Mouse (Mus musculus) forebrain, embryonic 14.5 days (tissue): Measurements from ENCODE around the gene C2cd2l. TPM values are rescaled to one million over a fixed set of nuclear protein-coding genes. Genes with fewer than 3 reads are reported as not detected.
"Not testable (repeated sequence)": the region's sequence is repeated elsewhere in the genome, so short reads cannot be mapped to it uniquely, and the experiment has no call there.

Experiments used
- ATAC-seq: fragments of 200-750 bp; cut with Nextera tagmentation; 2 replicates; pipeline ENCODE4 v1.8.0; 2017; ENCODE audit warnings: mild to moderate bottlenecking, moderate library complexity
- DNase-seq: peaks from one replicate; pipeline ENCODE4 v3.0.0-alpha.2; 2015; ENCODE audit warnings: low spot score
- H3K27ac ChIP-seq: fragments of 300-500 bp; sonication (generic); 2 replicates; pipeline ENCODE4 v1.5.1; 2014; ENCODE audit warnings: low read depth, mild to moderate bottlenecking, control low read depth, low read length, moderate library complexity
- H3K27me3 ChIP-seq: fragments of 300-500 bp; sonication (generic); replicated peaks from 2 replicates; pipeline ENCODE4 v1.6.1; 2014; ENCODE audit warnings: low read length, control low read depth, mixed read lengths; ENCODE audit not compliant: control insufficient read depth, insufficient read depth
- H3K36me3 ChIP-seq: fragments of 300-500 bp; sonication (generic); 2 replicates; pipeline ENCODE4 v1.6.1; 2014; ENCODE audit warnings: low read length, control low read depth; ENCODE audit not compliant: control insufficient read depth, insufficient read depth
- H3K4me1 ChIP-seq: fragments of 300-500 bp; sonication (generic); 2 replicates; pipeline ENCODE4 v1.6.1; 2014; ENCODE audit warnings: antibody characterized with exemption, low read length, control low read depth; ENCODE audit not compliant: control insufficient read depth, insufficient read depth
- H3K4me2 ChIP-seq: fragments of 300-500 bp; sonication (generic); 2 replicates; pipeline ENCODE4 v1.6.1; 2014; ENCODE audit warnings: mild to moderate bottlenecking, control low read depth, low read length
- H3K4me3 ChIP-seq: fragments of 300-500 bp; sonication (generic); 2 replicates; pipeline ENCODE4 v1.5.1; 2014; ENCODE audit warnings: low read depth, low read length, control low read depth
- H3K9ac ChIP-seq: fragments of 300-500 bp; sonication (generic); 2 replicates; pipeline ENCODE4 v1.6.1; 2014; ENCODE audit warnings: mild to moderate bottlenecking, low read length, control low read depth, moderate library complexity
- H3K9me3 ChIP-seq: fragments of 300-500 bp; sonication (generic); replicated peaks from 2 replicates; pipeline ENCODE4 v1.6.1; 2016; ENCODE audit warnings: low read length, control low read depth, mixed read lengths; ENCODE audit not compliant: control insufficient read depth
- WGBS: fragments of 180-500 bp; shearing (Covaris S2); extraction: QIAGEN DNeasy Blood & Tissue Kit; methylation state at CpG from one replicate; pipeline ENCODE4 v1.1.7; 2014; 5-methylcytosine and 5-hydroxymethylcytosine counted together
- polyA plus RNA-seq: library from polyadenylated mRNA; unstranded; fragments of >200 nt; fragmentation: Nextera tagmentation; extraction: Ambion mirVana; gene quantifications from 2 replicates; pipeline ENCODE4 v1.2.1, GENCODE M21; 2014

The C2cd2l gene
- polyA plus RNA-seq, 1 experiment from 2014 or later, result 16.3 TPM

- Histone ChIP-seq H3K9me3 (no peaks in the 10 kb centered on the region), H3K4me2 (no peak overlapping the region), H3K36me3 (peaks cover 53% of the 10 kb centered on the region), H3K27ac (no peak overlapping the region), H3K27me3 (no peaks in the 10 kb centered on the region), H3K4me3 (no peak overlapping the region), H3K4me1 (no peaks in the 10 kb centered on the region), H3K9ac (0 out of 2 replicates have a peak overlapping the region, but pooled peaks have one; percentile 22)
- WGBS, result 7% methylated on average over 27 of the region's 27 CpGs
- ATAC-seq, result no peak
- no peak for DNase-seq
Measured at GRCm38 (mm10) chr9:44311136-44312134, 8.7 kb downstream of the C2cd2l start.

- no peak overlapping the region for H3K4me2 ChIP-seq
- peaks cover 47% of the 10 kb centered on the region for H3K36me3 ChIP-seq
- ATAC-seq (no peak), DNase-seq (no peak)
- no peak overlapping the region for H3K4me3 ChIP-seq
- H3K4me1 ChIP-seq, result no peaks in the 10 kb centered on the region
- H3K27ac ChIP-seq, result no peak overlapping the region
- no peak overlapping the region for H3K9ac ChIP-seq
- no peaks in the 10 kb centered on the region for H3K27me3 ChIP-seq
- H3K9me3 ChIP-seq, result no peaks in the 10 kb centered on the region
- WGBS, result 29% methylated on average over 10 of the region's 10 CpGs
Measured at GRCm38 (mm10) chr9:44310750-44311135, 9.3 kb downstream of the C2cd2l start.

- peaks cover 37% of the 10 kb centered on the region for H3K36me3 ChIP-seq
- WGBS, result 64% methylated on average over 3 of the region's 3 CpGs
- no peak for DNase-seq
- no peak overlapping the region for H3K9ac ChIP-seq
- no peak overlapping the region for H3K4me3 ChIP-seq
- H3K9me3 ChIP-seq, result no peaks in the 10 kb centered on the region
- H3K4me1 ChIP-seq, result peaks cover under 1% of the 10 kb centered on the region
- H3K27ac ChIP-seq, result no peak overlapping the region
- no peak for ATAC-seq
- no peaks in the 10 kb centered on the region for H3K27me3 ChIP-seq
- H3K4me2 ChIP-seq, result no peak overlapping the region
Measured at GRCm38 (mm10) chr9:44309756-44310155, 10.3 kb downstream of the C2cd2l start.

GRCm38 (mm10) chr9:44307248-44307647 is 12.8 kb downstream of the C2cd2l start:
- Histone ChIP-seq H3K4me2 (no peak overlapping the region), H3K4me3 (no peak overlapping the region), H3K27ac (no peak overlapping the region), H3K27me3 (no peaks in the 10 kb centered on the region), H3K4me1 (peaks cover 3% of the 10 kb centered on the region), H3K9me3 (no peaks in the 10 kb centered on the region), H3K36me3 (peaks cover 24% of the 10 kb centered on the region), H3K9ac (no peak overlapping the region)
- DNase-seq (no peak), ATAC-seq (no peak)
- WGBS, result 88% methylated on average over 2 of the region's 2 CpGs

- Histone ChIP-seq H3K9me3 (no peaks in the 10 kb centered on the region), H3K27ac (no peak overlapping the region), H3K36me3 (peaks cover 31% of the 10 kb centered on the region), H3K4me3 (no peak overlapping the region), H3K9ac (no peak overlapping the region), H3K27me3 (no peaks in the 10 kb centered on the region), H3K4me1 (peaks cover 3% of the 10 kb centered on the region), H3K4me2 (no peak overlapping the region)
- WGBS, result 89% methylated on average over 6 of the region's 6 CpGs
- ATAC-seq, result no peak
- DNase-seq, result no peak
Measured at GRCm38 (mm10) chr9:44306532-44306931, 13.6 kb downstream of the C2cd2l start.

- peak; percentile 100 for ATAC-seq
- peaks cover 3% of the 10 kb centered on the region for H3K4me1 ChIP-seq
- peaks cover 35% of the 10 kb centered on the region for H3K36me3 ChIP-seq
- under 1% methylated on average over 54 of the region's 54 CpGs for WGBS
- H3K9ac ChIP-seq, result peak within 1 kb of the TSS; percentile 91
- H3K9me3 ChIP-seq, result no peaks in the 10 kb centered on the region
- H3K4me2 ChIP-seq, result peak within 1 kb of the TSS; percentile 85
- H3K27me3 ChIP-seq, result no peaks in the 10 kb centered on the region
- peak within 1 kb of the TSS; percentile 63; the same call in 1 of the 2 replicates for H3K27ac ChIP-seq
- H3K4me3 ChIP-seq, result peak within 1 kb of the TSS; percentile 94
- peak; percentile 100 for DNase-seq
Measured at GRCm38 (mm10) chr9:44305466-44306079, 14.5 kb downstream of the C2cd2l start, which contains the start of gene Hinfp. TSS of gene Hinfp (minus strand) at chr9:44305671.

GRCm38 (mm10) chr9:44300001-44300400 is 20.1 kb downstream of the C2cd2l start:
- WGBS, result 95% methylated on average over 3 of the region's 3 CpGs
- not testable (repeated sequence) for DNase-seq, H3K4me3 ChIP-seq, ATAC-seq, H3K27me3 ChIP-seq, H3K9ac ChIP-seq, H3K27ac ChIP-seq, H3K4me2 ChIP-seq, H3K9me3 ChIP-seq, H3K4me1 ChIP-seq
- H3K36me3 ChIP-seq, result peaks cover 74% of the 10 kb centered on the region

- Histone ChIP-seq H3K4me1 (peaks cover 10% of the 10 kb centered on the region), H3K27ac (no peak overlapping the region), H3K9ac (no peak overlapping the region), H3K9me3 (no peaks in the 10 kb centered on the region), H3K4me3 (no peak overlapping the region), H3K36me3 (peaks cover 54% of the 10 kb centered on the region), H3K27me3 (no peaks in the 10 kb centered on the region), H3K4me2 (no peak overlapping the region)
- DNase-seq (peak; percentile 60), ATAC-seq (no peak)
- 67% methylated on average over 3 of the region's 3 CpGs for WGBS
Measured at GRCm38 (mm10) chr9:44292490-44292889, 27.6 kb downstream of the C2cd2l start.

GRCm38 (mm10) chr9:44288959-44289291 is 31.2 kb downstream of the C2cd2l start:
- H3K27ac ChIP-seq, result no peak overlapping the region
- peak overlapping the region; percentile 96; the same call in 1 of the 2 replicates for H3K9ac ChIP-seq
- H3K27me3 ChIP-seq, result no peaks in the 10 kb centered on the region
- WGBS, result 6% methylated on average over 11 of the region's 11 CpGs
- peaks cover 24% of the 10 kb centered on the region for H3K36me3 ChIP-seq
- DNase-seq (peak; percentile 16), ATAC-seq (no peak)
- H3K4me1 ChIP-seq, result peaks cover 17% of the 10 kb centered on the region
- H3K4me2 ChIP-seq, result peak overlapping the region; percentile 94
- H3K9me3 ChIP-seq, result no peaks in the 10 kb centered on the region
- H3K4me3 ChIP-seq, result peak overlapping the region; percentile 84
